Mouse (Mus musculus) embryonic stem cell, embryonic (primary cell): ENCODE data around the gene 2010003K11Rik.

Experiments
- CTCF ChIA-PET, 4 experiments: fragments of 300-600 bp in 2 of 4; fragments of 350-600 bp in 2 of 4; sonication (Branson Sonifier 250); formaldehyde crosslinking; loops; one replicate each; lab custom pipeline; 2022; ENCODE audit warnings: inconsistent platforms in 2 of 4; lab: Charles Lee
- POLR2A ChIA-PET, 4 experiments: fragments of 300-600 bp in 2 of 4; fragments of 350-600 bp in 2 of 4; sonication (Branson Sonifier 250); formaldehyde crosslinking; loops; one replicate each; lab custom pipeline; 2022; ENCODE audit warnings: antibody characterized with exemption in 4 of 4, inconsistent platforms in 1 of 4; lab: Charles Lee

Gene 2010003K11Rik

GRCm38 (mm10) chr19:4498062-4498933, at the start of gene 2010003K11Rik:
2010003K11Rik (minus strand) TSS chr19:4498583.
- CTCF ChIA-PET, result interaction anchor here (0.6 to 3.2 kb wide), 48 partner anchors 10 to 483 kb away, joined by 3 to 18 read pairs (median 4); partner anchors contain the start of genes Pcx (in 3 of the 4) and Lrfn4 (in 1 of the 4)
- POLR2A ChIA-PET, result interaction anchor here (0.6 to 3.5 kb wide), 14 partner anchors 12 to 1173 kb away, joined by 3 to 23 read pairs (median 4); partner anchors contain the start of gene Pcx (in 3 of the 4)

- ChIA-PET CTCF (no interaction called here), POLR2A (no interaction called here)
Measured at GRCm38 (mm10) chr19:4547801-4548200, 49.4 kb upstream of the 2010003K11Rik start.

- CTCF ChIA-PET, result no interaction called here
- POLR2A ChIA-PET, result no interaction called here
Measured at GRCm38 (mm10) chr19:4545841-4546240, 47.5 kb upstream of the 2010003K11Rik start.

- ChIA-PET POLR2A (no interaction called here), CTCF (no interaction called here)
Measured at GRCm38 (mm10) chr19:4545091-4545490, 46.7 kb upstream of the 2010003K11Rik start.

DNA sequence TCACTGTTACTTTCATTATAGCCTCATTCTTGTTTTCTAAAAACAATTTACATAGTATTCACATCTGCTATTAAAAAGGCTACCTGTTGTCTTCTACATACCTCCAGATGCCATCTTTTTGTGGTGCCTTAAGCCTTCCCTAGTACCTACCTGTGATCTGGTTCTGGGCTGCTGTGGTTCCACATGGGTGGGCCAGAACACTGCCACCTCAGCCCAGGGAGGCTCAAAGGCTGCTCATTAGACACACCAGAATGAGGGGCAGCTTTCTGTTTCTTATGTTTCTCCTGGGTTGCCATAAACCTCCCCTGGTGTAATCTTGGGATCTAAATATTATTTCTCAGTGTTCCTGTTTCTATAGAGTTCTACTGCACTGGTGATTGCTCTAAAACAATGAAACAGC, 43.7 kb upstream of the 2010003K11Rik start:
- POLR2A ChIA-PET, result interaction anchor here in 1 of 4 experiments (1.0 kb wide), 1 partner anchor 10 kb away, joined by 3 read pairs; no protein-coding TSS in a partner anchor
- CTCF ChIA-PET, result interaction anchor here in 1 of 4 experiments (0.5 kb wide), 1 partner anchor 19 kb away, joined by 3 read pairs; no protein-coding TSS in a partner anchor

GRCm38 (mm10) chr19:4540992-4541391, 42.6 kb upstream of the 2010003K11Rik start:
- POLR2A ChIA-PET, result interaction anchor here in 2 of 4 experiments (1.0 to 1.3 kb wide), 4 partner anchors 30 to 65 kb away, joined by 3 to 6 read pairs (median 4); partner anchors contain the start of gene Pcx (in 2 of the 2)
- CTCF ChIA-PET, result interaction anchor here in 2 of 4 experiments (1.6 to 1.7 kb wide), 3 partner anchors 43 to 85 kb away, joined by 4 to 8 read pairs (median 4); partner anchors contain the start of gene 2010003K11Rik (in 1 of the 2)

- ChIA-PET POLR2A (interaction anchor here in 2 of 4 experiments (1.0 to 1.3 kb wide), 3 partner anchors 30 to 64 kb away, joined by 3 to 6 read pairs (median 4); partner anchors contain the start of gene Pcx (in 2 of the 2)), CTCF (interaction anchor here in 3 of 4 experiments (0.5 to 1.7 kb wide), 10 partner anchors 15 to 99 kb away, joined by 3 to 8 read pairs (median 4); partner anchors contain the start of genes 2010003K11Rik (in 1 of the 3) and Pcx (in 1 of the 3))
Measured at GRCm38 (mm10) chr19:4540263-4540662, 41.9 kb upstream of the 2010003K11Rik start.

DNA sequence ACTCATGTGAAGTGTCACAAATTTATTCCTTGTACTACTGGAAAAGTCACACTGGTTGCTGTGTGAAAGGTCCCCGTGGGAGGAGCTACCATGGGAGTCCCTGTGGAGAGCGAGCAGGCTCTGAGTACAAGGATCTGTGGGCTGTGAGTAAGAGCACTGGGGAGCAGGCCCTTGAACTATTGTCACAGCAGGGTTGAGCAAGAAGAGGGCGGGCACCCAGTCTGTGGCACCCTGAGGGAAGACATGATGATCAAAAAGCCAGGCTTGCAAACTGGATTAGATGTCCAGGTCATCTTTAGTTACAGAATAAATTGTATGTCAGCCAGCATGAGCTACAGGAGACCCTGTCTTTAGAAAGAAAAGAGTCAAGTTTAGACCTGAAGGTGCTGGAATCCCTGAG, 38.2 kb upstream of the 2010003K11Rik start:
- ChIA-PET CTCF (interaction anchor here in 1 of 4 experiments (1.7 kb wide), 1 partner anchor 39 kb away, joined by 4 read pairs; no protein-coding TSS in a partner anchor), POLR2A (interaction anchor here in 1 of 4 experiments (2.3 kb wide), 1 partner anchor 26 kb away, joined by 8 read pairs; the partner anchor contains the start of gene Pcx)

DNA sequence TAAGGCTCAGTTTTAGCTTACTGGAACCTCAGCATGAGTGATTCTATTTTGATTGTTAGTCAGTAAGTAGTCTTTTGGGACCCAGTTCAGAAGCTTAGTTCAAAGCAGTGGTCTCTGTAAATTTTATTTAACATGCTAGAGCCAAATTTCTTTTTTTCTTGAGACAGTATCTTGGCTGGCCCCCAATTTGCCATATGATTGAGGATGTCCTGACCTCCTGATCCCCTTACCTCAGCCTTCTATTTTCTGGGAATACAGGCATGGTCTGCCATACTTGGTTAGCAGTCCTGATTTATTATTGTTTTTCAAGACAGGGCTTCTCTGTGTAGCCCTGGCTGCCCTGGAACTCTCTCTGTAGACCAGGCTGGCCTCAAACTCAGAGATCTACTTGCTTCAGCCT, 37.5 kb upstream of the 2010003K11Rik start:
- ChIA-PET CTCF (no interaction called here), POLR2A (interaction anchor here in 1 of 4 experiments (1.0 kb wide), 2 partner anchors 21 to 26 kb away, joined by 4 read pairs; partner anchors contain the start of gene Pcx)

- CTCF ChIA-PET, result interaction anchor here in 2 of 4 experiments (0.6 to 0.8 kb wide), 2 partner anchors 57 to 117 kb away, joined by 3 to 8 read pairs; no protein-coding TSS in a partner anchor
Measured at GRCm38 (mm10) chr19:4534646-4535045, 36.3 kb upstream of the 2010003K11Rik start.

GRCm38 (mm10) chr19:4521426-4522050, 23.2 kb upstream of the 2010003K11Rik start:
- POLR2A ChIA-PET, result interaction anchor here in 2 of 4 experiments (0.6 to 3.5 kb wide), 3 partner anchors 8 to 616 kb away, joined by 4 to 21 read pairs (median 8); partner anchors contain the start of gene Pcx (in 1 of the 2)
- CTCF ChIA-PET, result interaction anchor here in 1 of 4 experiments (0.8 kb wide), 1 partner anchor 23 kb away, joined by 3 read pairs; the partner anchor contains the start of gene 2010003K11Rik

More at GRCm38 (mm10) chr19:4534646-4535045, 36.3 kb upstream of the 2010003K11Rik start:
- POLR2A ChIA-PET, result no interaction called here

GRCm38 (mm10) chr19:4517483-4517882, 19.1 kb upstream of the 2010003K11Rik start:
- ChIA-PET POLR2A (interaction anchor here in 1 of 4 experiments (0.5 to 1.0 kb wide), 4 partner anchors 10 to 214 kb away, joined by 3 to 4 read pairs (median 4); no protein-coding TSS in a partner anchor), CTCF (interaction anchor here in 2 of 4 experiments (0.5 to 0.9 kb wide), 3 partner anchors 20 to 789 kb away, joined by 3 read pairs; no protein-coding TSS in a partner anchor)

- CTCF ChIA-PET, result interaction anchor here in 1 of 4 experiments (1.1 kb wide), 1 partner anchor 485 kb away, joined by 3 read pairs; no protein-coding TSS in a partner anchor
- POLR2A ChIA-PET, result interaction anchor here in 3 of 4 experiments (0.7 to 1.5 kb wide), 6 partner anchors 12 to 646 kb away, joined by 3 to 15 read pairs (median 4); no protein-coding TSS in a partner anchor
Measured at GRCm38 (mm10) chr19:4516288-4516687, 17.9 kb upstream of the 2010003K11Rik start.

DNA sequence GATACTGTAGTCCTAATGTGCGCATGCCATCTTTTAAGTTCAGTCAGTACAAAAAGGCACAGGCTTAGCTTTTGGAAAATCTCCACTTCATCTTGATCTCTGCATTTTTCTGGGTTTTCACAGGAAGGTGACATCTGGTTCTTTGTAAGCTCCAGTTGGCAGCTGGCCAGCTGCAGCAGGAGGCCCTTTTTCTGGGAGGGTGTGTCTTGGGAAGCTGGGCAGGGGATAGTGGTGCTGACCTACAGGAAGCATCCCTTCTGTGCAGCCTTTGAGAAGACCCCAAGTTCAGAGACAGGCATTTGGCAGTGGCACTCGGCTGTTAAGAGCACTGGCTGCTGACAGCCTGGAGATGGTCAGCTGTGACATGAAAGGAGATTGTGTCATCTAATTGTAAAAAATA, 17.4 kb upstream of the 2010003K11Rik start:
- ChIA-PET CTCF (interaction anchor here in 2 of 4 experiments (0.6 to 1.1 kb wide), 2 partner anchors 298 to 486 kb away, joined by 3 read pairs; no protein-coding TSS in a partner anchor), POLR2A (interaction anchor here (0.7 to 1.5 kb wide), 7 partner anchors 13 to 1606 kb away, joined by 3 to 5 read pairs (median 3); no protein-coding TSS in a partner anchor)

DNA sequence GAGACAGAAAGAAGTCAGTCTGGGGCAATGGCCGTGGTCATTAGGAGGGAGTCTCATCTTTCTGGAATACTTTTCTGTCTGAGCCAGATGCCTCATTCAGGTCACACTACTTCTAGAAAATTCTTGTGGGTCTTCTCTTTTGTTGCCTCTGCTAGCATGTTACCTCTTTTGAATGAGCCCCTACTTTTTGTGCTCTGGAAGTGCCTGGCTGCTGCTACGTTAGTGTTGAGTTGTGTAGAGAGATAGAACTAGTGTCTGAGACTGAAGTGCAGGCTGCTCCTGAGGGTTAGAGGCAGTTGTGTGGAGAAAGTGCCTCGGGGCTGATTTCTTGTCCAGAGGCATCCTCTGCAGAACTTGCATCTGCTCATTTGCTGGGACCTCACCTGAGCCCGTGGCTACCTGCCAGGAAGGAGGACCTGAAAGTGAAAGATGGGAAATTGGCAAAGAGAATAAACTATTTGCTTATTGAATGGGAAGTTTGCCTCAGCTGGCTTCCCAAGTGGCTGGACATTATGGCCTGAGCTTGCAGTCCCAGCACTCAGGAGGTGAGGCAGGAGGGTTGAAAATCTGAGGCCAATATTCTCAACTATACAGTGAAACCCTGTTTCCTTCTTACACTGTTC, 15.0 kb upstream of the 2010003K11Rik start:
- ChIA-PET CTCF (interaction anchor here in 1 of 4 experiments (0.6 kb wide), 1 partner anchor 73 kb away, joined by 3 read pairs; no protein-coding TSS in a partner anchor), POLR2A (interaction anchor here in 2 of 4 experiments (0.6 to 1.4 kb wide), 3 partner anchors 15 to 42 kb away, joined by 3 to 4 read pairs (median 4); partner anchors contain the start of gene 2010003K11Rik (in 1 of the 2))

DNA sequence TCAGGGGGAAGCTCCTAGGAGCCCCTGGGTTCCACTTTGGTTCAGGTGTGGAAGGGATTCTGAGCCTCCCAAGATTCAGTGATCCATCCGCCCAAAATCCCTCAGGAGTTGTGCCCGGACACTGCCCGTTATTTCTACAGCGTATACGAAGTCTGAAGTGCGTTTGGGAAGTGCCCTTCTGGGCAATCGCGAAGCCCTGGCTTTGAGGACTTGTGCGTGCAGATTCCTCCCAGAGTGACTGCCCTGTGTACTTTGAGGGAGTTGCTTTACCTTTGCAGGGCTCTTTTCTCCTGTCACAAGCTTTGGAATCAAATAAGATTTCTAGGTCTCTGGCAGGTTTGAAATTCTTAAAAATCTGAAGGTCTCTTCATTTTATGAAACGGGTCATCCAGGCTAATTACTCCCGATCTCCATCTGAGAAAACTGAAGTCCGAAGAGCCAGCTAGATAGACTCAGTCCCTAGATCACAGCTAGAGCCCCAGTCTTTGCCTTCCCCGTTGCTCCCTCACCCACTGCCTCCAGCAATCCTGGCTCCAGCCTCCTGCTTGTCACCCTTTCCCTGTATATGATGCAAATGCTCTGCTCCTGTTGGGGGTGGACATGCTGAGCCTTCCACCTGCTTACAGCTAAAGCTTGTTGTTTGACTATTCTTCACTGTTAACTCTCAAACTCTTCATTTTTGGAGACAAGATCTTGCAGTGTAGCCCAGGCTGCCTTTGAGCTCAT, 12.9 kb upstream of the 2010003K11Rik start:
- ChIA-PET CTCF (interaction anchor here in 2 of 4 experiments (1.5 to 2.1 kb wide), 3 partner anchors 13 to 55 kb away, joined by 5 to 18 read pairs (median 9); partner anchors contain the start of gene 2010003K11Rik (in 1 of the 2)), POLR2A (interaction anchor here in 2 of 4 experiments (1.5 to 2.8 kb wide), 17 partner anchors 8 to 414 kb away, joined by 3 to 24 read pairs (median 9); partner anchors contain the start of genes 2010003K11Rik (in 1 of the 2), Cdk2ap2 (in 1 of the 2), Kdm2a (in 1 of the 2) and Ppp1ca (in 1 of the 2))
